Mouse (Mus musculus): Measurements from ENCODE around the gene Vangl2.

DNA sequence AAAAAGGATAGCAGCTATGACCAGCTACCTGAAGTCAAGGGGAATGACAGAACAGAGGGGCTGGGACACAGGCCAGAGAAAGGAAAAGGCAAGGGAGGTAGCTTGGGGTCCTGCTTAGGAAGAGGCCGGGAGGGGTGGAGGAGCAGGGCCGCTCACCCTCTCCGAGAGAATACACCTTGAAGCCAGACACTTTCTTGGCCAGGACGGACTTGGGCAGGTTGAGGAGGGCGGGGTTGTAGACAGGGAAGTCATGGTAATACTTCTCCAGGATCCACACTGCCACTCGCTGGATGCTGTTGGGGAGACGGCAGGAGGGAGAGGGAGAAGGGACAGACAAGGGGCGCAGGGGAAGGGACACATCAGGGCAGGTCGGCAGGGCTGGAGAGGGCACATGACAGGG lies 19.9 kb downstream of the Vangl2 start:
- TF ChIP-seq MAX (IDR thresholded peaks at IDR 0.05; ENCODE audit: low read depth) (no peak), POLR2A (IDR thresholded peaks at IDR 0.05; ENCODE audit: insufficient read length, low read depth) (no peak), CEBPB (IDR thresholded peaks at IDR 0.05; ENCODE audit: insufficient read depth, poor library complexity, severe bottlenecking) (no peak), TCF3 (IDR thresholded peaks at IDR 0.05; ENCODE audit: insufficient read length, low read depth) (no peak), MYOD1 (IDR thresholded peaks at IDR 0.05; ENCODE audit: control insufficient read depth in 1 of 3, insufficient read length in 2 of 3, low read depth in 2 of 3) (no peak), POLR2AphosphoS2 (IDR thresholded peaks at IDR 0.05; ENCODE audit: insufficient read length, low read depth) (no peak), MYOG (IDR thresholded peaks at IDR 0.05; ENCODE audit: control insufficient read depth in 1 of 3, insufficient read depth in 1 of 3, insufficient read length in 2 of 3, low read depth in 2 of 3) (no peak), USF1 (IDR thresholded peaks at IDR 0.05; ENCODE audit: low read depth) (no peak), TCF12 (IDR thresholded peaks at IDR 0.05; ENCODE audit: insufficient read depth, poor library complexity, severe bottlenecking) (no peak), SRF (IDR thresholded peaks at IDR 0.05; ENCODE audit: control insufficient read depth, insufficient read length, low read depth) (no peak)

Measured in myocyte (in vitro differentiated cells).